Mouse (Mus musculus) myocyte (in vitro differentiated cells): ENCODE data around the gene Itpr2.

Experiments used
- MYOD1 ChIP-seq, 3 experiments: IDR thresholded peaks; one replicate each; pipeline ENCODE4 v1.6.1; 2011; ENCODE audit warnings: control low read depth in 2 of 3, low read depth in 2 of 3, mild to moderate bottlenecking in 2 of 3, moderate library complexity in 1 of 3; ENCODE audit not compliant: insufficient read length in 2 of 3, control insufficient read depth in 1 of 3
- POLR2A ChIP-seq: IDR thresholded peaks from one replicate; pipeline ENCODE4 v1.6.1; 2011; ENCODE audit warnings: low read depth, mild to moderate bottlenecking, control low read depth, moderate library complexity; ENCODE audit not compliant: insufficient read length
- TCF12 ChIP-seq: IDR thresholded peaks from one replicate; pipeline ENCODE4 v1.6.1; 2011; ENCODE audit warnings: mild to moderate bottlenecking, control low read depth; ENCODE audit not compliant: poor library complexity, insufficient read depth, severe bottlenecking

DNA sequence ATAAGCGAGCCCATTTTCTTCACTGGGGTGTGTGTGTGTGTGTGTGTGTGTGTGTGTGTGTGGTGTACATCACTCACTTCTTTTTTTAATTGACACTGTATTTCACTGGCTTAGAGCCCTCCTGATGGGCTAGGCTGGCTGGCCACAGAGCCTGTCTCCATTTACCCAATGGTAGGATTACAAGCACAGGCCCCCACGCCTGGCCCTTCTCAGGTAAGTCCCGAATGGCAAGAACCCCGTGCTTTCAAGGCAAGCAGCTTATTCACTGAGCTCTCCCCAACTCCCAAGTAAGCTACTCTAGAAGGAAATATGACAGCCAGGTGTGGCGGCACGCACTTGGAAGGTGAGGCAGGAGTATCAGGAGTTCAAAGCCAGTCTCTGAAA is 91.6 kb downstream of the Itpr2 start:
- TF ChIP-seq TCF12 (no peak), MYOD1 (IDR thresholded peaks at IDR 0.05; ENCODE audit: control insufficient read depth in 1 of 3, insufficient read length in 2 of 3, low read depth in 2 of 3) (no peak), POLR2A (no peak)
